Mouse (Mus musculus) hindbrain, embryonic 15.5 days (tissue): ENCODE measurements around the gene Cldn5. TPM values are rescaled to one million over a fixed set of nuclear protein-coding genes. Genes with fewer than 3 reads are reported as not detected.

Experiments used
- ATAC-seq: fragments of 200-750 bp; cut with Nextera tagmentation; 2 replicates; pipeline ENCODE4 v1.8.0; 2017; ENCODE audit warnings: low read depth, moderate number of reproducible peaks, moderate TSS enrichment; ENCODE audit not compliant: low FRiP score
- H3K27ac ChIP-seq: fragments of 300-500 bp; sonication (generic); replicated peaks from 2 replicates; pipeline ENCODE4 v1.5.1; 2015; ENCODE audit warnings: mild to moderate bottlenecking, inconsistent platforms
- H3K27me3 ChIP-seq: fragments of 300-500 bp; sonication (generic); 2 replicates; pipeline ENCODE4 v1.6.1; 2015; ENCODE audit warnings: control low read depth, inconsistent platforms
- H3K36me3 ChIP-seq: fragments of 300-500 bp; sonication (generic); 2 replicates; pipeline ENCODE4 v1.6.1; 2015; ENCODE audit warnings: control low read depth, inconsistent platforms
- H3K4me1 ChIP-seq: fragments of 300-500 bp; sonication (generic); replicated peaks from 2 replicates; pipeline ENCODE4 v1.6.1; 2015; ENCODE audit warnings: control low read depth, inconsistent platforms
- H3K4me2 ChIP-seq: fragments of 300-500 bp; sonication (generic); 2 replicates; pipeline ENCODE4 v1.6.1; 2015; ENCODE audit warnings: moderate library complexity, mild to moderate bottlenecking, inconsistent platforms
- H3K4me3 ChIP-seq: fragments of 300-500 bp; sonication (generic); 2 replicates; pipeline ENCODE4 v1.5.1; 2015; ENCODE audit warnings: mild to moderate bottlenecking, inconsistent platforms
- H3K9ac ChIP-seq: fragments of 300-500 bp; sonication (generic); 2 replicates; pipeline ENCODE4 v1.6.1; 2015; ENCODE audit warnings: inconsistent platforms
- H3K9me3 ChIP-seq: fragments of 300-500 bp; sonication (generic); 2 replicates; pipeline ENCODE4 v1.6.1; 2016; ENCODE audit warnings: control low read depth, inconsistent platforms
- WGBS: fragments of 180-500 bp; shearing (Covaris S2); methylation state at CpG from one replicate; pipeline ENCODE4 v1.1.7; 2015; 5-methylcytosine and 5-hydroxymethylcytosine counted together
- polyA plus RNA-seq: library from polyadenylated mRNA; unstranded; fragments of >200 nt; fragmentation: Nextera tagmentation; extraction: Ambion mirVana; gene quantifications from 2 replicates; pipeline ENCODE4 v1.2.1, GENCODE M21; 2015

The Cldn5 gene
- 110 and 117 TPM in 2 replicates for polyA plus RNA-seq

GRCm38 (mm10) chr16:18776556-18777100 lies at the start of gene Cldn5:
TSS of gene Cldn5 (plus strand) at chr16:18776847.
- ATAC-seq: peak; percentile 49
- 6% methylated on average over 19 of the region's 19 CpGs for WGBS
- H3K36me3 ChIP-seq: no peaks in the 10 kb centered on the region
- no peaks in the 10 kb centered on the region for H3K9me3 ChIP-seq
- peak within 1 kb of the TSS; percentile 82 for H3K4me2 ChIP-seq
- peak within 1 kb of the TSS; percentile 45 for H3K9ac ChIP-seq
- peak within 1 kb of the TSS; percentile 53 for H3K27ac ChIP-seq
- peaks cover 44% of the 10 kb centered on the region for H3K27me3 ChIP-seq
- peak within 1 kb of the TSS; percentile 47 for H3K4me3 ChIP-seq
- H3K4me1 ChIP-seq: peaks cover 12% of the 10 kb centered on the region

- no peak for ATAC-seq
- 74% methylated on average over 10 of the region's 10 CpGs for WGBS
Observed at GRCm38 (mm10) chr16:18727536-18728499, 48.8 kb upstream of the Cldn5 start.

DNA sequence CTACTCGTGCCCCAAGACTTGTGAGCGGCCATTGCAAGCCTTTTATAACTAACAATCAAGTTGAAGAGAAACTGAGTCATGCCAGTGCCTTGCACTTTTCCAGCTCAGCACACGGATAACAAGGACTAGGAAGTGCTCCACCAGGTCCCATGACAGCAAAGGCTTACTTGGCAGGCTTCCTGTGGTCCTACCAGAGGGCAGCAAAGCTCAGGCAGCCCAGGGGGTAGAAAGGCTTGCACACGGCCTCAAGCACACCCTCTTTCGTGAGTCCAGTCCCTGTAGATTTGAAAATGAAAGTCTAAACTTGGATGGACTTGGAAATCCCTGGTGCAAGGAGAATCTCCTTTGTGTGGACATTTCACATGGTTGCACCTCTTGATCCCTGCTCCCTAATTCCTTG lies 47.5 kb upstream of the Cldn5 start:
- ATAC-seq: no peak
- Histone ChIP-seq H3K27me3 (no peaks in the 10 kb centered on the region), H3K9me3 (no peaks in the 10 kb centered on the region), H3K36me3 (no peaks in the 10 kb centered on the region), H3K4me1 (no peaks in the 10 kb centered on the region), H3K4me2 (no peak overlapping the region), H3K27ac (no peak overlapping the region), H3K4me3 (no peak overlapping the region), H3K9ac (no peak overlapping the region)
- WGBS: 74% methylated on average over 5 of the region's 5 CpGs

More at GRCm38 (mm10) chr16:18727536-18728499, 48.8 kb upstream of the Cldn5 start:
- no peaks in the 10 kb centered on the region for H3K27me3 ChIP-seq
- no peaks in the 10 kb centered on the region for H3K9me3 ChIP-seq
- H3K4me1 ChIP-seq: no peaks in the 10 kb centered on the region
- H3K4me3 ChIP-seq: no peak overlapping the region
- H3K4me2 ChIP-seq: no peak overlapping the region
- H3K36me3 ChIP-seq: no peaks in the 10 kb centered on the region
- no peak overlapping the region for H3K9ac ChIP-seq
- H3K27ac ChIP-seq: no peak overlapping the region

DNA sequence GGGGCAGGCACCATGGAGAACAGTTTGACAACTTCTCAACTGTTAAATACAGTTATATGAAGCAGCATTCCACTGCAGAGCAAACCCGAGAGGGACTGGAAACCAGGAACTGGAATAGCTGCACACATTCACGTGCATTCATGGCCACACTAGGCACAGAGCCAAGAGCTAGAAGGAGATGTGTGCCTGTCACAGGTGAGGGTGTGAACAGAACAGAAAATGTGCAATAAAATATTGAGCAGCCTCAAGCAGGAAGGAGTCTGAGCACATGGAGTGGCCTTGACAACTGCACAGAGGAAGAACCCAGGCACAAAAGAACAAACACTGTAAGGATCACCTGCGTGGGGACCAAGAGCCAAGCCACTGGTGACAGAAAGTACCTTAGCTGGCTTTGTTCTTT lies 46.0 kb upstream of the Cldn5 start:
- no peak overlapping the region for H3K4me2 ChIP-seq
- no peaks in the 10 kb centered on the region for H3K36me3 ChIP-seq
- no peak overlapping the region for H3K27ac ChIP-seq
- no peaks in the 10 kb centered on the region for H3K9me3 ChIP-seq
- no peaks in the 10 kb centered on the region for H3K4me1 ChIP-seq
- ATAC-seq: no peak
- no peak overlapping the region for H3K4me3 ChIP-seq
- no peaks in the 10 kb centered on the region for H3K27me3 ChIP-seq
- 79% methylated on average over 3 of the region's 3 CpGs for WGBS
- H3K9ac ChIP-seq: no peak overlapping the region

GRCm38 (mm10) chr16:18733100-18733956 lies 43.3 kb upstream of the Cldn5 start:
- H3K27me3 ChIP-seq: no peaks in the 10 kb centered on the region
- H3K4me1 ChIP-seq: no peaks in the 10 kb centered on the region
- WGBS: 73% methylated on average over 20 of the region's 20 CpGs
- no peaks in the 10 kb centered on the region for H3K9me3 ChIP-seq
- no peak overlapping the region for H3K4me2 ChIP-seq
- no peaks in the 10 kb centered on the region for H3K36me3 ChIP-seq
- no peak for ATAC-seq
- no peak overlapping the region for H3K4me3 ChIP-seq
- H3K9ac ChIP-seq: no peak overlapping the region
- H3K27ac ChIP-seq: no peak overlapping the region

DNA sequence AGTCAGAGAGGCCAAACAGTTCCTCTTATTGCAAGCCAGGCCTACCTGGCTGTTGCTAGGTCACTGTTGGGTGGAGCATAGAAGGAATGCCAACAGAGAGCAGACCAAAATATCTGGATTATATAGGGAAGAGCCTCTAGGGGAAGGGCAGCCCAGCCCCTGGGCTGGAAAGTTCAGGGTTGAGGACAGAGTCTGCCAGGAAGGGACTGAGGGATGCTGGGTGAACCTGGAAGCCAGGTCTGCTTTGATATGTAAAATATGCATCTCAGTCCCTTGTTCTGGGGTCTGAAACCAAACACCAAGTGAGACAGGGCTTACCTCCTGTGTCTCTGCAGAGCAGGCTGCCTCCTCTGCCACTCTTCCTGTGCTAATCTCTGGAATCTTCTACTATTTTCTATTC lies 38.3 kb upstream of the Cldn5 start:
- Histone ChIP-seq H3K4me3 (no peak overlapping the region), H3K9me3 (no peaks in the 10 kb centered on the region), H3K9ac (no peak overlapping the region), H3K4me2 (no peak overlapping the region), H3K36me3 (no peaks in the 10 kb centered on the region), H3K27ac (no peak overlapping the region), H3K4me1 (no peaks in the 10 kb centered on the region), H3K27me3 (no peaks in the 10 kb centered on the region)
- ATAC-seq: no peak

- ATAC-seq: no peak
- H3K4me2 ChIP-seq: no peak overlapping the region
- no peaks in the 10 kb centered on the region for H3K9me3 ChIP-seq
- no peaks in the 10 kb centered on the region for H3K27me3 ChIP-seq
- no peaks in the 10 kb centered on the region for H3K4me1 ChIP-seq
- H3K4me3 ChIP-seq: no peak overlapping the region
- no peak overlapping the region for H3K27ac ChIP-seq
- no peak overlapping the region for H3K9ac ChIP-seq
- WGBS: 84% methylated on average over 20 of the region's 20 CpGs
- H3K36me3 ChIP-seq: no peaks in the 10 kb centered on the region
Observed at GRCm38 (mm10) chr16:18746268-18747122, 30.2 kb upstream of the Cldn5 start.

- Histone ChIP-seq H3K4me1 (no peaks in the 10 kb centered on the region), H3K4me2 (no peak overlapping the region), H3K27me3 (no peaks in the 10 kb centered on the region), H3K36me3 (no peaks in the 10 kb centered on the region), H3K9ac (no peak overlapping the region), H3K4me3 (no peak overlapping the region), H3K27ac (no peak overlapping the region), H3K9me3 (no peaks in the 10 kb centered on the region)
- 87% methylated on average over 11 of the region's 11 CpGs for WGBS
- no peak for ATAC-seq
Observed at GRCm38 (mm10) chr16:18751101-18751500, 25.5 kb upstream of the Cldn5 start.

GRCm38 (mm10) chr16:18751885-18752499 lies 24.7 kb upstream of the Cldn5 start:
- H3K27ac ChIP-seq: no peak overlapping the region
- no peaks in the 10 kb centered on the region for H3K36me3 ChIP-seq
- no peaks in the 10 kb centered on the region for H3K27me3 ChIP-seq
- no peak overlapping the region for H3K4me3 ChIP-seq
- 75% methylated on average over 10 of the region's 10 CpGs for whole genome bisulfite sequencing
- H3K9ac ChIP-seq: no peak overlapping the region
- no peak overlapping the region for H3K4me2 ChIP-seq
- H3K9me3 ChIP-seq: no peaks in the 10 kb centered on the region
- ATAC-seq: no peak
- no peaks in the 10 kb centered on the region for H3K4me1 ChIP-seq

GRCm38 (mm10) chr16:18761734-18762133 lies 14.9 kb upstream of the Cldn5 start:
- ATAC-seq: no peak
- no peak overlapping the region for H3K4me3 ChIP-seq
- no peak overlapping the region for H3K27ac ChIP-seq
- no peaks in the 10 kb centered on the region for H3K27me3 ChIP-seq
- no peak overlapping the region for H3K9ac ChIP-seq
- H3K4me2 ChIP-seq: no peak overlapping the region
- 93% methylated on average over 4 of the region's 4 CpGs for WGBS
- H3K36me3 ChIP-seq: no peaks in the 10 kb centered on the region
- H3K9me3 ChIP-seq: no peaks in the 10 kb centered on the region
- H3K4me1 ChIP-seq: no peaks in the 10 kb centered on the region

- no peaks in the 10 kb centered on the region for H3K36me3 ChIP-seq
- no peak overlapping the region for H3K9ac ChIP-seq
- no peaks in the 10 kb centered on the region for H3K27me3 ChIP-seq
- ATAC-seq: no peak
- no peaks in the 10 kb centered on the region for H3K4me1 ChIP-seq
- 82% methylated on average over 3 of the region's 3 CpGs for WGBS
- H3K27ac ChIP-seq: no peak overlapping the region
- no peaks in the 10 kb centered on the region for H3K9me3 ChIP-seq
- H3K4me2 ChIP-seq: no peak overlapping the region
- H3K4me3 ChIP-seq: no peak overlapping the region
Observed at GRCm38 (mm10) chr16:18762960-18763359, 13.7 kb upstream of the Cldn5 start.
